Mouse (Mus musculus): ENCODE measurements around the gene Cox4i2. TPM values are rescaled to one million over a fixed set of nuclear protein-coding genes. Genes with fewer than 3 reads are reported as not detected.

Cox4i2 gene
- total RNA-seq, 2 experiments from 2014 or later: 1.8 to 2.6 TPM

DNA sequence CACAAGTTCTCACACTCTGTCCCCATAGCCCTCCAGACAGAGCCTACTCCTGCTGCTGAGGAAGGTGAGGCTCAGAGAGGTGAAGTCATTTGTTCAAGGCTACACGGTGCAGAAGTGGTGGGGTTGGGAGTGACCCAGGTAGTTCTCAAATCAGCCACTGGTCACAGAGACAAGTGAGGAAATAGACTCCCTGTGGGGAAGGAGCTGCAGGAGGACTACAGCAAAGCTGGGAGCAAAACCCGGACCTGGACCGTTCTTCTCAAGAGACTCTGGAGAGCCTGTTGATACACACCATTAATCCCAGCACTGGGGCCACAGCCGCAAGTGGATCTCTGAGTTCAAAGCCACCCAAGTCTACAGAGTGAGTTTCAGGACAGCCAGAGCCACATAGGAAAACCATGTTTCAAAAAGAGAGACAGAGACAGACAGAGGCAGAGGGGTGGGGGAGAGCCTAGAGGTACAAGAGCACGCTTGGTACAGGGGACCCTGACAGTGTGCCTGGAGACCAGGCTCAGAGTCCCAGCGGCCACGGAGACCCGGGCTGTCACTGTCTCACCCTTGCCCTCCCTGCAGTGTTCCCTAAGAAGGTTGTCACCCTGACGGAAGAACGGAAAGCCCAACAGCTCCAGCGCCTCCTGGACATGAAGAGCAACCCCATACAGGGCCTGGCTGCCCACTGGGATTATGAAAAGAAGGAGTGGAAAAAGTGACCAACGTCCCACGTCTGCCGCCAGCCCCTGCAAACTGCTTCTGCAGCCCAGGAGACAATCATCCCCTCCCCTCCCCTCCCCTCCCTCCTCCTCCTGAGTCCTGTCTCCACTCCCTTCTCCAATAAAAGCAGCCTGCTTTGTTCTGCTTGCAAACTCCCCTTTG lies 10.4 kb downstream of the Cox4i2 start:
- intact Hi-C loops (cut with DNase I): loop anchor here (10.0 kb wide), 1 partner anchor 150 kb away; no protein-coding TSS in a partner anchor
- DNase-seq (ENCODE audit: low spot score in 2 of 2): no peak

DNA sequence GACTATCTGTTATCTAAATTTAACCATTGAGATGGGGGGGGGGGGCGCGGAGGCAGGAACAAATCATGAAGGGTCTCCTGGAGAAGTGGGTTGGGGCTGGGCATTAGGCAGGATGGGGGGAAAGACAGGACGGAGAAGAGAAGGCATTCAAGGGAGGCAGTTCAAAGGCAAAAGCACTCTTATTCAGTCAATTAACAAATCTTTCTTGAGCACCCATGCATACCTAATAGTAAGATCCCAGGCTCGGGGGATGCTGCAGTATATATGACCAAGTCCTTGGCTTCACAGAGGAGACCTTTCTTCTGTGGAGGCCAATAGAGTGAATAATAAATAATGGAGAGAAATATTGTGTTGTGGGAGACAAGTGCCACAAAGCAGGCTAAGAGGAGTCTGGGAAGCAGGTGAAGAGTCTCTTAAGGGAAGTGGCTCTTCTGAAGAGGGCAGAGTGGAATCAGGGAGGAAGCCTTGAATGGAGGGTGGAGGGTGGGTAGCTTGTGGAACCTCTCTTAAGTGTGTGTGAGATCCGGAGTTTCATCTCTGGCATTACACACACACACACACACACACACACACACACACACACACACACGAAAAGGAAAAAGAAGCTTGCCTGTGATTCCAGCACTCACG lies 11.2 kb downstream of the Cox4i2 start:
- no peak for DNase-seq (ENCODE audit: low spot score in 2 of 2)
- intact Hi-C loops (cut with DNase I): loop anchor here (10.0 kb wide), 1 partner anchor 150 kb away; no protein-coding TSS in a partner anchor

DNA sequence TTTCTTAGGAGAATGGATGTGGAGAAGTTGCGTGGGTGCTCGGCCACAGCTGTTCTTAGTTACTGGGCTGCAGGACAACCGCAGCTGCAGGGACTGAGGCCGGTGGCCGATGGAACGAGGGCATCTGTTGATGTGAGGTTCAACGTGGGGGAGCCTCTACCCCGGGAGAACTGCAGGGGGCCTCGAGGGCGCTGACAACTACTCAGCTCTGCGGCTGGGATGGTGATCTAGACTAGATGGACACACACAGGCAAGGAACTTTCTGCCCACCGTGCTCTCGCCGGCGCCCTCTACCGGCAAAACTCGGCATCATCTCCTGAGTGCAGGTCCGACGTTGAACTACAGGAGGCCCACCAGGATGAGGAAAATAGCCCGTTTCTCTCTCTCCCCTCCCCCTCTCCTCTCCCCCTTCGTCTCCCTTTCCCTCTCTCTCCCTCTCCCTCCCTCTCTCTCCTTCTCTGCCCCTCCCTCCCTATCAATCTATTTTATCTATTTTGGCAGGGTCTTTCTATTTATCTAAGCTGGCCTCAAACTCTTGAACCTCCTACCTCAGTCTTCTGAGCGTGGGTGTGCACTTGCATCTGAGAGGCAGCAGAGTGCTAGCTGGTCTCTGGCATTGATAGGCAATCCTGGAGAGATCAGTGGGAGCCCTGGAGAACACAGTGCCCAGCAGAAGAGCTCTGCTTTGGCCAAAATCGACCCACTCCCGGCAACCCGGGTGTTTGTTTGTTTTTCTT lies 12.6 kb downstream of the Cox4i2 start:
- DNase-seq (ENCODE audit: low spot score in 2 of 2): peak; percentile 83 to 84
- intact Hi-C loops (cut with DNase I): loop anchor here (1.0 to 10.0 kb wide), 3 partner anchors 65 to 152 kb away; partner anchors contain the start of gene Bcl2l1

DNA sequence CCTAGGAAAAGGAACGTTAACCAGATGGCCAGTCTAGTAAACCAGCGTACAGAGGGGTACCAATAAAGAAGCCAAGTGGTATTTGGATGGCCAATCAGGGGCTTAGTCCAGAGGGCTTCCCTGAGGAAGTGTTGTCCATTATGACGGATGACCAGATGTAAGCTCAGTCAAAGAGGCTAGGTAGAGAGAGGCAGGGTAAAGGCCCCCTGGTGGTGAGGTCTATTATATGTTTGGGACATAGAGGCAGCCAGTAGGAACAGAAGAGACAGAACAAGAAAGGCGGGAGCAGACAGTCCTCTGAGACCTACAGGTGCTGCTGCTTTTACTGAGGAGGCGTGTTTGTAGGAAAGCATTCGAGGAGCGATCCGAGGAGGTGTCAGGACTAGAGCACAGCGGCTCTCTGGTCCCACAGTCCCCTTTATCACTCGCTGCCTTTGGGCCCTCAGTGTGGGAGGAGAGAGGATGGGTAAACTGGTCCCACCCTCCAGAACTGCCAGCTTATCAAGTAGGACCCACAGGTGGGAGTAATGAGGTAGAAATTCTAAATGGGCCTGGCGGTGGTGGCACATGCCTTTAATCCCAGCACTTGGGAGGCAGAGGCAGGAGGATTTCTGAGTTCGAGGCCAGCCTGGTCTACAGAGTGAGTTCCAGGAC lies 13.8 kb downstream of the Cox4i2 start:
- no peak for DNase-seq (ENCODE audit: low spot score in 2 of 2)
- intact Hi-C loops (cut with DNase I): loop anchor here (10.0 kb wide), 1 partner anchor 153 kb away; no protein-coding TSS in a partner anchor

DNA sequence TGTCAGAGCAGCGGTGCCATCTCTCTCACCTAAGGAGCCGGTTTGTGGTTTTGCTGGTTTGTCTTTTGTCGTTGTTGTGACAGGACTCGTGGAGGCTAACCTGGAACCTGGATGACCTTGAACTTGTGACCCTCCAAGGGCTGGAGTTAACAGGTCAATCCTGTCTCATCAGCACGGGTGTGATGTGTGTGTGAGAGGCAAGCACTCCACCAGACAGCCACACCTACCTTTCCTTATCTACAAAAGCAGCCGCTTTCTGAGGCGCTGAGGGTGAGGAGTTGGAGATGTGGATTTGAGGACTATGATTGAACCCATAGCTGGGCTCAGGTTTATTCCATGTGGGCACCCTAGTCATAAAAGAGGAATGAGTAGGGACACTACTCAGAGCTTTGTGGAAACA lies 15.7 kb downstream of the Cox4i2 start:
- no peak for DNase-seq (ENCODE audit: low spot score in 2 of 2)
- intact Hi-C loops (cut with DNase I): loop anchor here (10.0 kb wide), 1 partner anchor 155 kb away; no protein-coding TSS in a partner anchor

DNA sequence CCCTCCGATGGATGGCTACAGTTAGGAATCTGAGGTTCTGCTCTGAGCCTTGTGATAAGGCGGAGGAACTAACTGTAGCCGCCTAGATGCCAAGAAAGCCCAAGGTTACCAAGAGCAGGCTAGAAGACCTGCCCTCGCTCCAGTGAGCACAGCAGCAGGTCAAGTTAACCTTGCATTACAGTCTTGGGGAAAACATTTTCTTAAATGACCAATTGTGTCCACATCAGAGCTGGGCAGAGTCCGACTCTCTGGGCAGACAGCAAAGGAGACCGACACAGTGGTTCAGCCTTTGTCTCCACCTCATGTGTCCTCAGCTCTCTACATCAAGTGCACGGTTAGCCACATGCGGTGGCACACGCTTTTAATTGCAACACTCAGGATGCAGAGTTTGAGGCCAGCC lies 17.6 kb downstream of the Cox4i2 start:
- DNase-seq (ENCODE audit: low spot score in 2 of 2): no peak
- intact Hi-C loops (cut with DNase I): no loop called here

DNA sequence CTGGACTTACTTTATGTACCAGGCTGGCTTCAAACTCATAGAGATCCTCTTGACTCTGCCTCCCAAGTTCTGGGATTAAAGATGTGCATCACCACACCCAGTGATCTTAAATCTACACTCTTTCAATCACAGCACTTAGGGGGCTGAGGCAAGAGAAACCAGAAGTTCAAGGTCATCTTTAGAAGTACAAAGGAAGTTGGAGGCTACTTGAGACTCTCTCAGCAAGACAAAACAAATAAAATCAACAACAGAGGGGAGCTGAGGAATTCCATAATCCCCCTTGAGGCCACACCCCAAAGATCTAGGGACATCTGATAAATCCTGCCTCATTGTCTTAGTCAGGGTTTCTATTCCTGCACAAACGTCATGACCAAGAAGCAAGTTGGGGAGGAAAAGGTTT lies 18.3 kb downstream of the Cox4i2 start:
- intact Hi-C loops (cut with DNase I): no loop called here

DNA sequence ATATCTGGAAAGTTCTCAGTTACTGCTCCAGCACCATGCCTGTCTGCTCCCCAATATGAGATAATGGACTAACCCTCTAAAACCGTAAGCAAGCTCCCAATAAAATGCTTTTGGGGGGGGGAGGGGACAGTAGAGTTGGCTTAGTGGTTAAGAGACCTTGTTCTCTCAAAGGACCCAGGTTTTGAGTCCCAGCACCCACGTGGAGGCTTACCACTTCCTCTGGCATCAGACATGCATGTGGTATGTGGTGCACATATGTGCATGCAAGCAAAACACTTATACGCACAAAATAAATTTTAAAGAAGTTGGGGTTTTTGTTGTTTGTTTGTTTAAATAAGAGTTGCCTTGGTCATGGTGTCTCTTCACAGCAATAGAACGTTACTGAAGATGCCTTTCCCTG lies 21.4 kb downstream of the Cox4i2 start:
- intact Hi-C loops (cut with DNase I): no loop called here

More for the DNA sequence above, 18.3 kb downstream of the Cox4i2 start:
- DNase-seq (ENCODE audit: low spot score in 2 of 2): no peak

DNA sequence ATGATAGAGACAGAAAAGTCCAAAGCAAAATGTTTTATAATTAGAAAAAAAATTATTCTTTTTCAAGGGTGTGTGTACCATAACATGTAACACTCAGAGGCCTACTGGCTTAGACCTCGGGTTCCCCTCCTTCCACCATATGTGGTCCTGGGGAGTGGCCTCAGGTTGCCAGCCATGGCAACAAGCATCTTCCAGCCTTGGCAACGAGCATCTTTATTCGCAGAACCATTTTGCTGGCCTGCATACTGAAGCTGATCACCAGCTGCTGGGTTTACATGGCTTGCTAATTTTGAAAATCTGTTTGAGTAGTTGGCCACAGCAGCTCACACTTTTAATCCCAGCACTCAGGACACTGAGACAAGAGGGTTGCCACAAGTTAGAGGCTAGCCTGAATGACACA lies 22.0 kb downstream of the Cox4i2 start:
- no peak for DNase-seq (ENCODE audit: low spot score in 2 of 2)
- intact Hi-C loops (cut with DNase I): loop anchor here (2.0 kb wide), 1 partner anchor 55 kb away; the partner anchor contains the start of gene Bcl2l1

More for the DNA sequence above, 21.4 kb downstream of the Cox4i2 start:
- no peak for DNase-seq (ENCODE audit: low spot score in 2 of 2)

DNA sequence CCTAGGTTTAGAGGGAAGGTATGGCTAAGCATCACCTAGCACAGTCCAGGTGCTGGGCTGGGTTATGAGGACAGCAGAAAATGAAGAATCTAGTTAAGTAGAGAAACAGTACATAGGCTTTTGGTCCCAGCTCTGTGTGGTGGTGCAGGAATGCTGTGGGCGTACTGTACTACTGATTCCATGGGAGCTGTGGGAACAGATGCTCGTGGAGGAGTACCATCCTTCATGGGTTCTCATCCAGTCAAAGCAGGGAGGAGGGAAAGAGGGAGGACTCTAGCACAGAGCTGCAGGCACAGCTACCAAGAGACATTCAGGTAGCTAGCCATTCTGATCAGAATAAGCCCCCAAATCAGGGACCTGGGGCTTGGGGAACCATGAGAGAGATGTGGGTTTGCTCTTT lies 22.5 kb downstream of the Cox4i2 start:
- peak; percentile 76 to 95 for DNase-seq (ENCODE audit: low spot score in 2 of 2)
- intact Hi-C loops (cut with DNase I): loop anchor here (2.0 kb wide), 1 partner anchor 54 kb away; the partner anchor contains the start of gene Bcl2l1

DNA sequence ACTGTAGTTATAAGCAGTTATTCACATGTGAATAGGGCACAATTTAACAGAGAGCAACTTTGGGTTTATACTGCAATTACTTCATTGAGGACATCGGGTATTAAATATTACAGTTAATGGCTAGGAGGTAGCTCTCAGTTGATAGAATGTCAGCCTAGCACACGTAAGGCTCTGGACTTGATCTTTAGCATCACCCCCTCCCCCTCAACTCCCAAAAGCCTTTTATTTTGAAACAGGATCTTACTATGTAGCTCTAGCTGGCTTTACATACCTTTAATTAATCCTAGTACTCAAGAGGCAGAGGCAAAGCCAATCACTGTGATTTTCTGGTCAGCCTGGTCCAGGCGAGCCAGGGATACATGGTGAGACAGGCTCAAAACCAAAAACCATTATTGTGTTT lies 23.1 kb downstream of the Cox4i2 start:
- no peak for DNase-seq (ENCODE audit: low spot score in 2 of 2)
- intact Hi-C loops (cut with DNase I): loop anchor here (2.0 kb wide), 1 partner anchor 54 kb away; the partner anchor contains the start of gene Bcl2l1

DNA sequence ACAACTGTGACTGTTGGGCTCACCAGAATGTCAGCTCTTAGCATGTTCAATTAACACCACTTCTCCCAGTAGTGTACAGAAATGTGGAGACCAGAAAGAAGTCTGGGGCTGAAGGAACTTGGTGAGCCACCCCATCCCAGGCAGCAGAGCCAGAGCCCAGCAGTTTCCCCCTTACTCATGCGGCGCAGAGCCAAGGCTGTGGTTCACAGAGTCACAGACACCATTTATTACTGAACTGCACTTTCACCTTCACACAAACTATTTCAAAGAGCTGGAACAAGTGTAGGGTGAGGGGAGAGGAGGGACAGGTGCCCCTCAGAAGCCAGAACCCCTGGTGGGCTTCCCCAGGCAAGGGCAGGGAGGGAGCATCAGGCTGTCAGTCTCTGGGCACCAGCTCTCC lies 26.5 kb downstream of the Cox4i2 start:
- intact Hi-C loops (cut with DNase I): no loop called here
- DNase-seq (ENCODE audit: low spot score in 2 of 2): no peak

DNA sequence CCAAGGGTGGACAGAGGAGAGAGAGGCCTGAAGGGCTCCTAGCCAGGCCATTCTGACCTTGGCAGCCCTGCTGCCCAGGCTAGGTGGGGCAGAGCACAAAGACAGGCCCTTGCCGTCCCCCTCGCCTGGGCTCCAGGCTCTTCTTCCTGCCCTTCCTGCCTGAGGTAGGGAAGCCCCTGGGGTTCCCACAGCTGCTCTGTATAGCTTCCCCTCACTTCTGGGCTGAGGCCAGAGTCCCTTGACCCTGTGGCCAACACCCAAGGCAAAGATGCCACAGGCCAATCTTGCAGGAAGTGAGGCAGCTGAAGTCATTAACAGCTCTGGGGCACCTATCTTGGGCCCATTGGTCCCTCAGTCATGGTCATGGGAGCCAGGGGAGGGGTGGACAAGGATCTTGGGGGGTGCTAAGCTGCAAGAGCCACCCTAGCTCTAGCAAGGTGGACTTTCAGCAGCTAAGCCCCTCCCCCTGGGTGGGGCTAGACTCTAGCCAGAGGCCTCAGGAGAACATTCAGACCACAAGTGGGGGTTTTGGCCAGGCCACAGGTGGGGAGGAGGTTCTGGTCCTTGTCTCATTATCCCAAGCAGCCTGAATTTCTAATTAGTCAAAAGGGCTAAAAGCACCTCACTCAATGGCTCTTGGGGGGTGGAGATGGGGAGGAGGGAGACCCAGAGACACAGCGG lies 27.2 kb downstream of the Cox4i2 start:
- intact Hi-C loops (cut with DNase I): no loop called here

DNA sequence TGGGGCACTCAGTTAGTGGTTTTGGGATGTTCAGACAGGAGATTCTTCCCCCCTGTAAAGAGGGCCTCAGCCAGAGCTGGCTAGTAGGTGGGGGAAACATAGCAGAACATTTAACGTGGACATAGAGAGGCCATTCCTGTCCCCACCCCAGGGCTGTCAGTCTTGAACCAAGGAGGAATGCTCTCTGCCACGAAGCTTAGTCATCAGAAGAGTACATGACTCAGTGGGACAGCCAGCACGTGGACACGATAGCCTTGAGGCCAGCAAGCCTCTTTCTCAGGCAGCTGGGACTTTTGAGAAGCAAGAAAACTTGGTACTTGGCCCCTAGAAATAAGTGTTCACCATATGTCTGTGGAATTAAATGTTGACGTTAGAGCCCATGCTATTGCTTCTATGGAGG lies 28.7 kb downstream of the Cox4i2 start:
- DNase-seq (ENCODE audit: low spot score in 2 of 2): no peak
- intact Hi-C loops (cut with DNase I): no loop called here

More for the DNA sequence above, 27.2 kb downstream of the Cox4i2 start:
- DNase-seq (ENCODE audit: low spot score in 2 of 2): no peak

DNA sequence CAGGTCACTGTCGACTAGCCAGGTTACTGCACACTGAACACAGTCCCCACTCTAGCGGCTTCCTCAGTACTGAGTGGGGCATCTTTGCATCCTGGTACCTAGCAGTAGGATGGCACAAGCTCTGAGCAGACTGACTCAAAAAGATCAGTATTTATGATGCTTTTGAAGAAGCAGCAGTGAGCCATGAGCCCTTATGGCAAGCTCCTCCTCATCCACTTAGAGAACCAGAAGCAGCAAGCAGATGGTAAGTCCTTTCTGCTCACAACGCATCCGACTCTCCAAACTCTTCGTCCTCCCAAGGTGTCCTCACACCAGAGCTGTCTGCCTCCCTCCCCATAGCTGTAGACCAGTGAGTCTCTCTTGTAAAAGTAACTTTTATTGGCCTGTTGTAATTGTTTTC lies 29.3 kb downstream of the Cox4i2 start:
- DNase-seq (ENCODE audit: low spot score in 2 of 2): peak in 1 of 2 experiments; percentile 36
- intact Hi-C loops (cut with DNase I): no loop called here

DNA sequence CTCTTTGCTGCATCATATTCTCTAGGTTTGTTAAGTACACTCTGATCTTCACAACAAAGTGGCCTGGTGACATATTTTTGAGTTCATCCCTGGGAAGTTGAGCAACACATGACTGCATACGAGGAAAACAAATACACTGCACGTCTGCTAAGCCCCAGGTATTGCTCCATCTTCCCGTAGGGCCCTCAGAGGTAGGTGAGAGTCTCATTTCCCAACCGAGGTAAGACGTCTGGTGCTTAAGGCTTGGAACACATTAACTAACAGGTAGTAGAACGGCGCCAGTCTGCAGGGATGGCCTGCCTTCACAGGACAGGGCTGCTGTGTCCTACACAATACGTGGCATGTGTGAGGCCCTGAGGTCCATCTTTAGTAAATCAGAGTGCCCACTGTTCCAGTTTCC lies 30.7 kb downstream of the Cox4i2 start:
- DNase-seq (ENCODE audit: low spot score in 2 of 2): no peak
- intact Hi-C loops (cut with DNase I): loop anchor here (1.0 kb wide), 2 partner anchors 36 to 46 kb away; no protein-coding TSS in a partner anchor

DNA sequence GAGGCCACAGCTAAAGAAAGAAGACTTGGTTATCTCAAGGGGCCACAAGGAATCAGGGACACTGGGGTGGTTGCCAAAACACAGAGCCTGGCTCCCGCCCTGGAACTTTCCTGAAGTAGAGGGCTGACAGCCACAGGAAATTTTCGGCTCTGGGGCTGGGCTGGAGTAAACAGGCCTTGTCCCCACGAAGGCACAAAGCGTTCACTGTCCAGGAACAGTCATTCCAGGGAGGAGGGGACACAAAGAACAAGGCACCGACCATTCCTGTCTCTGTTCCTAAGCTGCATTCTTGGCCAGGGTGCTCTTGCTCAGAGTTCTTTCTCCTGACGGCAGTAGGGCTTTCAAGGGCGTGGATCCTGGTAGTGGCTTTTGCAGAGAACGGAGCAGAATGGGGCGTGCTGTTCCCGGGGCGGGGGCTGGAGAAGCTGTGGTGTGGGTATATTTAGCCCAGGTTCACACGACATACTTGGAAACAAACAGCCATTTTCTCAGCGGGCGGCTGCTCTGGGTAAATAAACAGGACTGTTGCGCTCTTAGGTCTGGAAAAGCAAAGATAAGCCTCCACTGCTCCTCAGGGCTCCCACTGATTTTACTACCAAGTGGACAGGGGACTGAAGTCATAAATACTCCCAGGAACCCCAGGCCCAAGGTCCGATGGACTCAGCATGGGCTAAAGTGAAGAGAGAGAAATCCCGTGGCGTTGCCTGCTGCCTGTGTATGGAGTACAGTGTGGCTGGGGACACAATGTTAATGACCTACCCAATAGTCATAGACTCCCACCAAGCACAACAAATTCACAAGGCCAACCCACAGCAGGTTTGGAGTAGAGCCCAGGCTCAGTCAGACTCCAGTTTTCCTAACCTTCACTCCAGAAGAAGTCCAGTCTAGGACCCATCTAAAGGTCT lies 31.7 kb downstream of the Cox4i2 start:
- DNase-seq (ENCODE audit: low spot score in 2 of 2): peak; percentile 80 to 85
- intact Hi-C loops (cut with DNase I): loop anchor here (1.0 kb wide), 2 partner anchors 35 to 45 kb away; no protein-coding TSS in a partner anchor

DNA sequence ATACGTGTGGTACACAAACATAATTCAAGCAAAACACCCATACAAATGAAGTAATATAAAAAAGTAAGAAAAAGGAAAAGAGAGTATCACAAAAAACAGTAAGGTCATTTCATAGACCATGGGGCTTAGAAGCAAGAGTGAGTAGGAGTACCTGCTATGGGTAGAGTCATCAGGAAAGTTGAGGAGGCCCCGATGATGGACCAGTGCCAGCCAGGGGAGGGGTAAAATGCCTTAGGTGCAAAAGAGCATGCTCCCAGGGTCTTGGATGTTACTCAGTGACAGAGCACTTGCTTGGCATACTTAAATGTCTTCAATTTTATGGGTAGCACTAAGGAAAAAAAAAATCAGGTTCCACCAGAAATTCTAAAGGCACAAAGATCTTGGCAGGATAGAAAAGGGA lies 33.2 kb downstream of the Cox4i2 start:
- no peak for DNase-seq (ENCODE audit: low spot score in 2 of 2)
- intact Hi-C loops (cut with DNase I): no loop called here
